8 mouse cellular contexts compared by ENCODE assay signal in genomic region chr9:64691176-64691575, GRCm38 (mm10). TPM values are rescaled to one million over a fixed set of nuclear protein-coding genes. Genes with fewer than 3 reads are reported as not detected.
A peak's percentile ranks its signal among the peaks of the same experiment; 100 is the strongest.
DNase-seq lines count a peak whose midpoint lies in the region; ATAC-seq and TF ChIP-seq lines count a peak whose summit lies in the region.

No protein-coding gene starts in this region.

- peak; percentile 31 for DNase-seq in 3T3-L1 (ENCODE audit: low read depth, low spot score)
- peak; percentile 22 for DNase-seq in G1E (ENCODE audit: low spot score)
- DNase-seq in cerebellum, postnatal 25 days, result peak; percentile 76 to 84
- peak; percentile 70 for DNase-seq in kidney, postnatal 14 days
- peak; percentile 79 for DNase-seq in lung, embryonic 14.5 days
- peak; percentile 46 for DNase-seq in ovary, postnatal 14 days (ENCODE audit: low spot score)
- no peak for DNase-seq in T-cell, adult 2 months (ENCODE audit: low spot score)

- 9% methylated on average over 7 of the region's 7 CpGs for WGBS in heart, embryonic 15.5 days
- WGBS in lung, embryonic 14.5 days, result 5% methylated on average over 7 of the region's 7 CpGs

- H3K36me3 ChIP-seq in G1E (replicated peaks), result peaks cover 35% of the 10 kb centered on the region
- H3K36me3 ChIP-seq in heart, embryonic 15.5 days, result peaks cover 7% of the 10 kb centered on the region; the same call in 1 of the 2 replicates
- 0 out of 2 replicates have a peak, but pooled peaks cover 2% of the 10 kb centered on the region for H3K36me3 ChIP-seq in lung, embryonic 14.5 days (ENCODE audit: insufficient read depth)

- ATAC-seq in G1E (ENCODE audit: extremely low read depth, insufficient number of reproducible peaks, low FRiP score, poor library complexity, severe bottlenecking), result no peak
- peak; percentile 68 for ATAC-seq in heart, embryonic 15.5 days (replicated peaks; ENCODE audit: insufficient number of reproducible peaks, insufficient read depth, low FRiP score, low read depth)
- peak; percentile 70 for ATAC-seq in lung, embryonic 14.5 days (ENCODE audit: insufficient read depth)

- H3K9me3 ChIP-seq in G1E (replicated peaks), result no peaks in the 10 kb centered on the region
- no peaks in the 10 kb centered on the region for H3K9me3 ChIP-seq in heart, embryonic 15.5 days (replicated peaks)
- H3K9me3 ChIP-seq in lung, embryonic 14.5 days (ENCODE audit: low read depth, low read length), result no peaks in the 10 kb centered on the region

- no peak overlapping the region for H3K9ac ChIP-seq in heart, embryonic 15.5 days
- H3K9ac ChIP-seq in lung, embryonic 14.5 days, result no peak overlapping the region

- H3K4me2 ChIP-seq in heart, embryonic 15.5 days, result no peak overlapping the region
- H3K4me2 ChIP-seq in lung, embryonic 14.5 days, result no peak overlapping the region

- peaks cover 19% of the 10 kb centered on the region; the same call in 1 of the 2 replicates for H3K27me3 ChIP-seq in G1E (ENCODE audit: insufficient read depth, low read length)
- H3K27me3 ChIP-seq in heart, embryonic 15.5 days, result no peaks in the 10 kb centered on the region
- H3K27me3 ChIP-seq in lung, embryonic 14.5 days (ENCODE audit: insufficient read depth, low read length), result no peaks in the 10 kb centered on the region

- peak; percentile 42 for TF ChIP-seq CTCF in G1E (IDR thresholded peaks at IDR 0.05; ENCODE audit: low read depth, low read length)
- TF ChIP-seq CTCF in lung, embryonic 14.5 days (IDR thresholded peaks at IDR 0.05; ENCODE audit: low read depth), result peak; percentile 92

- H3K27ac ChIP-seq in heart, embryonic 15.5 days, result no peak overlapping the region
- H3K27ac ChIP-seq in lung, embryonic 14.5 days (ENCODE audit: low read depth), result no peak overlapping the region

- H3K4me3 ChIP-seq in G1E (ENCODE audit: low read depth, low read length), result no peak overlapping the region
- no peak overlapping the region for H3K4me3 ChIP-seq in heart, embryonic 15.5 days
- no peak overlapping the region for H3K4me3 ChIP-seq in lung, embryonic 14.5 days (ENCODE audit: low read depth, low read length)

- H3K4me1 ChIP-seq in G1E (ENCODE audit: insufficient read depth, low read depth, low read length), result no peaks in the 10 kb centered on the region; the same call in 1 of the 2 replicates
- no peaks in the 10 kb centered on the region; the same call in 1 of the 2 replicates for H3K4me1 ChIP-seq in heart, embryonic 15.5 days (replicated peaks)
- H3K4me1 ChIP-seq in lung, embryonic 14.5 days (ENCODE audit: insufficient read depth), result no peaks in the 10 kb centered on the region

RNA-seq across cellular contexts. Expression of gene Rab11a, which starts 46.4 kb away (rescaled TPM):
- total RNA-seq in G1E (2014; fragmentation: Nextera tagmentation), result 142 and 152 TPM in 2 replicates
- 139 and 166 TPM in 2 replicates for total RNA-seq in G1E (2017)
- 92.2 and 117 TPM in 2 replicates for polyA plus RNA-seq in G1E (2012)
- 277 and 323 TPM in 2 replicates for polyA plus RNA-seq in heart, embryonic 15.5 days (2015; fragmentation: Nextera tagmentation; extraction: Ambion mirVana)
- polyA plus RNA-seq in lung, embryonic 14.5 days (2014; fragmentation: Nextera tagmentation; extraction: Ambion mirVana), result 327 and 330 TPM in 2 replicates
